Mouse (Mus musculus): Measurements from ENCODE around the gene Mup19.
"Not testable (repeated sequence)": the region's sequence is repeated elsewhere in the genome, so short reads cannot be mapped to it uniquely, and the experiment has no call there.

Mup19 gene

DNA sequence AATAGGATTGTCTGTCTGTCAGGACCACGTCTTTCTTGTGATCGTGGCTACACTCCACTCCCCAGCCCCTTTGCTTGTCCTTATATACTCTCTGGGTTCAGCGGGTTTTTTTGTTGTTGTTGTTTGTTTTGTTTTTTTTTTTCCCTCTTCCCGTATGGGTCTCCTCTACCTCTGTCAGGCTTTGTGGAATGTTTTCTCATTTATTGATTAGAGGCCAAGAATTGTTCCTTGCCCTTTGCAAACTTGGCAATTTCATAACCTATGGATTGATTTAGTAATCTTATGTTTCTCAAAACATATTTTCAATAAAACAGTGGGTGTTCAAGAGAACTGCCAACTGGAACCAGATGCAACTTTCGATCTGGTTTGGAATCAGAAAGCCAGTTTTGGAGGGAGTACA is at the start of gene Mup19:
Mup19 (minus strand) TSS at position 101 of the 400 bp plus-strand sequence.
- DNase-seq = not testable (repeated sequence)

DNA sequence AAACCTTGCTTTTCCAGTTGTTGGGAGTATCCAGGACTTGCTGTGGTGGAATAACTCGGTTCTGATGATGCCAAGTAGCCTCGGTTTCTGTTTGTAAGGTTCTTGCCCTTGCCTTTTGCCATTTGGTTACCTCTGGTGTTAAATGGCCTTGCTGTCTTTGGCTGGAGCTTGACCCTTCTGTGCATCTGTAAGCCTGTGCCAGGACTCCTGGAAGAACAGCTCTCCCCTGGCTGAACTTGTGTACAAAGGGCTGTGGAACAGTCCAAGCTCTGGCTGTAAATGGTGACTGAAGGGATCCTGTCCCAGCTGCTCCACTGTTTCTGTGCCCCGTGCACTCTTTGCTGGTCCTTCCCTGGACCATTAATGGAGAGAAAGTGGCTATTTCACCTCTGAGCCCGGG is 47.1 kb upstream of the Mup19 start:
- no peak for DNase-seq

DNA sequence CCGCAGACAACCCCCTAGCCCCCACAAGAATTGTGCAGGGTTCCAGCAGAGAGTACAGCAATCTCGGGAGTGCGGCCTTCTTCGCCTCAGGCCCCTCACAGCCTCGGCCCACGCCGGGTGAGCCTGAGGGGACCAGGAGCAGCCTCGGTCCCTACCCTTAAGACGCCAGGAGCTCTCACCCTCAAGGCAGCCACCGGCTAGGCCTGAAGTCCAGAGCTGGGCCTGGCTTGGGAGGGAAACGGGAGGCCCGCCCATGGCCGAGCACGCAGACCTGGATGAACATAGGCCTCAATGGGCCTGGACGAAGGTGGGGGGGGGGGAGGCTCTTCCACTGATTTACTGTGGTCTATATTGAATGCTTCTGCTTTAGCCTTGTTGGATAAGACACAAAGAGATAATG is 41.1 kb upstream of the Mup19 start:
- DNase-seq = no peak

DNA sequence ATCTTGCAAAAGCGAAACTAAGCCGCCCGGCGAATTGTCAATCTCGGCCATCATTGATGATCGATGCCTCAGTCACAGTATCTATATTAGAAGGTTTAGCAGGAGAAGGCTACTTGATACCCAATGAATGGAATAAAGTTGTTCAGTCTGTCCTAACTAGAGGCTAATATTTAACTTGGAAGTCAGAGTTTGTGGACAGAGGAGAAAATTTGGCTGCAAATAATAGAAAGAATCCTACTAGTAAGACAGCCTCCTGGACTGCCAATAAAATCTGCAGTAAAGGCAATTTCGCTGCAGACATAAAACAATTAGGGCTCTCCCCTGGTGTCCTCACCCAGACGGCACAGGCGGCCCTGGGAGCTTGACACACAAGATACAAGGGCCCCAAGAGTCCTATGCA is 40.5 kb upstream of the Mup19 start:
- not testable (repeated sequence) for DNase-seq

DNA sequence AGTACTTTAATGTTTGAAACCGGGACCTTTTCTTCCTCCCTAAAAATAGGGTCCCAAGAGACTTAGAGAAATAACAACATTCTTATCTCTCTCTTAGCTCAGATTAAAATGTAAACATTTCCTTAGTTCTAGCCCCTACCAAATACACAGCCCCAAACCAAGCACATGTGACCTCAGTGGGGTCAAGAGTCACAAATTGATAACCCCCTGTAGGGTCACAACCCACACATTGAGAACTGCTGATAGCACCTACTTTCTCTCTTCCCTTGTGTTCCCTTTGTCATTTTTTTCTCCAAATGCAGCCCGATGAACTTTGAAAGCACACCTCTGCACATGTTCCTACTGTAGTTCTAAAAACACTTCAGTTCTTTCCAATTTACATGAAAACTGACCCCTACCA is 33.5 kb upstream of the Mup19 start:
- no peak for DNase-seq

DNA sequence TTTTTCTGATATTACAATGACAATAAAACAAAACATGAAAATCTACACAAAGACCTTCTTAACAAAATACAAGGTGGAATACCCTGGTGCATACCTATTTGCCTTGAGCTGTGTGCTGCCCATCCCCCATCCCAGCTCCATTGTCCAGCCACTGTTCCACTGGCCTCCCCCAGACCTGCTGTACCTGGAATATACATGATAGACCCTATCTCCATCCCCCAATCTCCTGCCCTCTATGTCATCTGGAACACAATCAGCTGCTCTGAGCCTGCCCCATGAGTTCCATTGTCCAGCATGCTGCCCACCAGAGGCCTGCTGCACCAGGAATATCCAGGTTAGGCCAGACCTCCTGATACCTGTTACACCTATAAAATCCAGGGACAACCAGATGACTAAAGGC is 31.4 kb upstream of the Mup19 start:
- no peak for DNase-seq

DNA sequence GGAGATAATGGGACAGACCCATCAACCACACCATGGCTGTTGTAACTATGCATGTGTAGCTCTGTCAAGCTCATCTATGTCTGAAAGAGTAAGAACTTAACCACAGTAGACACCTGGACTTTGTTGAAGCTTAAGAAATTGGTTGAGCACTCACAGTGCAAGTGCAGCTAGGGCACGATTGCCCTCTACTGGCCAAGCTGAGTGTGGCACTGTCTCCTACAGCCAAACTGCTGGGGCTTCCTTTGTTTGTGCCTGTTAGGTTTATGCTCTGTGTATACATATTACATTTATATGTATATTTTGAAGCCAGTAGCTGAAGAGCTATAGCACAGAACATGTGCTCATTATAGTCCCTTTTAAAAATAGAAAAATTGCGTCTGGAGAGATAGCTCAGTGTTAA is 29.1 kb upstream of the Mup19 start:
- DNase-seq = not testable (repeated sequence)

DNA sequence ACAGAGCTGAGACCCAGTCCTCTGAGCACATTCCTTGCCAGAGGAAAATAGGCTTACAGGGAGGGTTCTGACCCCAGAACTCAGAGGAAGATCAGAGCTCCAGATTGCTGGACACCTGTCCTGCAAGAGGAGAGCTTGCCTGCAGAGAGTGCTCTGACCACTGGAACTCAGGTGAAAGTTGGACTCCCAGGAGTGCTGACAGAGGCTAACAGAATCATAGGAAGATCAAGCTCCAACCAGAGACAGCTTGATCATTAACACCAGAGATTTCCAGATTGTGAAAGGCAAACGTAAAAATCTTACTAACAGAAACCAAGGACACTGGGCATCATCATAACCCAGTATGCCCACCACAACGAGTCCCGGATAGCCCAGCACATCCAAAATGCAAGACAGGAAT is 26.9 kb upstream of the Mup19 start:
- DNase-seq = not testable (repeated sequence)

DNA sequence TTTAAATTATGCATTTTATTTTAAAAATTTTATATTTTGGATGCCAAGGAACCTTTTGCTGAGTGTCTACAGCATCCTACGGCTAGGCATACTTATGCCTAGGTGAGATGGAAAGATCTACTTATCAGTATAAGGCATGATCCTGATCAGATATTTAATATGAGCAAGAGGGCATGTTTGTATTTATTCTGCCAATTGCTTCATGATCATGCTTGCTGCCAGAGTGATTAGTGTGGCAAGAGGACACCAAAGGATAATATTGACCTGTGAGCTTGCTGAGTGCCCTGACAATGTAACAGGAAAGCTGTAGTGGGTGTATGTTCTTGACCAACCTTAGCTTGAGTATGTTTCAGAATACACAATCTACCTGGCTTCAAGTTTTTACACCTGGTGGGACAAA is 7.6 kb upstream of the Mup19 start:
- DNase-seq = not testable (repeated sequence)

DNA sequence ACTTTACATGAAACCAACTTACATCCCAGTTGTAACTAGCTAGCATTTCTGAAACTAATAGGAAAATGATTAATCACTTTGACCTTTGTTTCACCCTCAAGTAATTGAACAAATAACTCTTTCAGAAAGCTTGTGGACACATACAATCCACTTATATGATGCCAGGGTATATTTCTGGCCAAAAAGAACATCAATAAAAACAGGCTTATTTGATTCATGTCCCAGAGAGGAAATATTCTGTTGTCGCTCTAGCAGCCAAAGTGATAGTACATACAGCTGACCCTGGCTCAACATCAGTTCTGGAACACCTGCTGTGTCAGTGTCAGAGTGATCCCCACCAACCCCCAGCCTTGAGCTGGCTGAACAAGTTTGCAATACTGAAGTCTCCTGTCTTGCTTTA is 2.2 kb upstream of the Mup19 start:
- not testable (repeated sequence) for DNase-seq

Data from cerebellum, adult 11 months (tissue).